Mouse (Mus musculus) left cerebral cortex, adult 18-20 months (tissue): ENCODE data around the gene Tnpo3. TPM values are rescaled to one million over a fixed set of nuclear protein-coding genes. Genes with fewer than 3 reads are reported as not detected.
"Not testable (repeated sequence)": the region's sequence is repeated elsewhere in the genome, so short reads cannot be mapped to it uniquely, and the experiment has no call there.

Experiments
- DNase-seq, 2 experiments: peaks; one replicate each; pipeline ENCODE4 v3.0.0; 2021 to 2022; ENCODE audit warnings: low spot score in 2 of 2, mixed read lengths in 1 of 2
- total RNA-seq, 2 experiments: library from RNA; stranded (reverse); gene quantifications; 2 replicates each; pipeline ENCODE4 v1.2.3; 2021

Gene Tnpo3
- total RNA-seq, 2 experiments from 2014 or later = 65.1 to 73.0 TPM

- DNase-seq = no peak
Measured at GRCm38 (mm10) chr6:29622273-29622672, 12.6 kb upstream of the Tnpo3 start.

DNA sequence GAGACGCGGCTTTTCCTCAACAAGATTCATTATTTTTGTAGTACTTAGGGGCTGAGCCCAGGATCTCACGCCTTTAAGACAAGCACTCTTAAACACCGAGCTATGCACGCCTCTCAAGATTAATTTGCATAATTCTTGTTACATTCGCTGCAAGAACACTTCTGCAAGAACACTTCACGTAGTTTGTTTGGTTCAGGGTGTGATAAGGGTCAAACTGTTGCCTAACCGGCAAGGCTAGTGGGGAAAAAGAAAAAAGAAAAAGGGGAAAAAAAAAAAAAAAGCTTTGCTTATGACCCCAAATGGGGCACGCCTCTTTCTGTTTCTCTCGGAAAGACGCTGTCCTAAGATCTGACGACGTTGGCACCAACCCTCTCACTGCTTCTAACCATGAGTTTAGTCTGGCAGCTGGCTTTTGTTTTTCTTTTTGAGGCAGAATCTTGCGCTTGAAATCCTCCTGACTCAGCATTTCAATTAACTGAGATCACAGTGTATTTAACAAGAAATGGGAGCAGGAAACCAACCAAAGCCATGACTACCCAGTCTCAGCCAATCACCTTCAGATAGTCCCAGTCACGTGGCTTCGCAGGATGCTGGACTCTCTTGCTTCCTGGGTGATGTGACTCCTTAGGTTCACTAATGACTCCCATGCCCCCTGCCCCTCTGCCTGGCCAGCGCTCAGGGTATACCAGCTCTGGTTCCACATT, 11.3 kb upstream of the Tnpo3 start:
- DNase-seq = no peak

GRCm38 (mm10) chr6:29620176-29620575, 10.5 kb upstream of the Tnpo3 start:
- DNase-seq = no peak

DNA sequence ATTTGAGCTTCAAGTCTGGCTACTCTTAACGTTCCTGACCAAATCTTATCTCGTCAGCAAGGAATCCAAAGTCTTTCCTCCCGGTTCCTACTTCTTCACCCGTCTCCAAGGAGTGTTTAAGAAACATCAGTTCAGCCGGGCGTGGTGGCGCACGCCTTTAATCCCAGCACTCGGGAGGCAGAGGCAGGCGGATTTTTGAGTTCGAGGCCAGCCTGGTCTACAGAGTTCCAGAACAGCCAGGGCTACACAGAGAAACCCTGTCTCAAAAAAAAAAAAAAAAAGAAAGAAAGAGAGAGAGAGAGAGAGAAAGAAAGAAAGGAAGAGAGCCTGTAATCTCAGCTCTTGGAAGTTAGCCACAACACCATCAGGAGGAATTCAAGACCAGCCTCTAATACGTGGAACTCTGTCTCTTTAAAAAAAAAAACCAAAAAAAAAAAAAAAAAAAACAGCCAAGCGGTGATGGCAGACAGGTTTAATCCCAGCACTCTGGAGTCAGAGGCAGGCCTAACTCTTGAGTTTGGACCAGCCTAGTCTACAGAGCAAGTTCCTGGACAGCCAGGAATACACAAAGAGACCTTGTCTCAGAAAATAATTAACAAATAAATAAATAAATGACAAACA, 443 bp upstream of the Tnpo3 start:
- DNase-seq = not testable (repeated sequence)

DNA sequence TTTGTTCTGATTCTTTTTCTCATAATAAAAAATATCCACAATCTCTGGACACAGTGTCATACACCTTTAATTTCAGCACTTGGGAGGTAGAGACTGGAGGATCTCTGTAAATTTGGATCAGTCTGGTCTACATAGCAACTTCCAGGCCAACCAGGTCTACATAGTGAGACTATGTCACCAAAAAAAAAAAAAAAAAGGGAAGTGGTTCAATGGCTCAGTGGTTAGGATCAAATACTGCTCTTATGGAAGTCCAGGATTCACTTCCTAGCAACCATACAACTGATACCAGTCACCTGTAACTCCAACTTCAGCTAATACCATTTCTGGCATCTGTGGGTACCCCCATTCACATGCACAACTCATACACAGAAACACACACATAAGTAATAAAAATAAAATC, 9.5 kb downstream of the Tnpo3 start:
- no peak for DNase-seq

- DNase-seq = no peak
Measured at GRCm38 (mm10) chr6:29595656-29596055, 14.0 kb downstream of the Tnpo3 start.

- DNase-seq = no peak
Measured at GRCm38 (mm10) chr6:29581202-29581601, 28.5 kb downstream of the Tnpo3 start.

DNA sequence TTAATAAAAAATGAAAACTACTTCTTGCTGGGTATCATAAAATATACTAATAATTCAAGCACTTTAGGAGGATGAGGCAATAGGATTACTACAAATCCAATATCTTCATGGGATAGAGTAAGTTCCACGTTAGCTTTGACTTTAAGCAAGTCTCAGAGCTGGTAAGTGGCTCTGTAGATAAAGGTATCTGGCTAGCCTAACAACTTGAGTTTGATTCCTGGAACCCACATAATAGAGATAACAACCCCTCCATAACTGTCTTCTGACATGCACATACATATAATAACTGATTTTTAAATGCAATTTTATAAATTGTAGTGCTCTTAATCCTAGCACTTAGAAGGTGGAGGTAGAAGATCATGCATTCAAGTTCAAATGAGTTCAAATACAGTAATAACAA, 28.9 kb downstream of the Tnpo3 start:
- no peak for DNase-seq

- not testable (repeated sequence) for DNase-seq
Measured at GRCm38 (mm10) chr6:29576388-29576787, 33.3 kb downstream of the Tnpo3 start.

- no peak for DNase-seq
Measured at GRCm38 (mm10) chr6:29557112-29557511, 52.6 kb downstream of the Tnpo3 start.

DNA sequence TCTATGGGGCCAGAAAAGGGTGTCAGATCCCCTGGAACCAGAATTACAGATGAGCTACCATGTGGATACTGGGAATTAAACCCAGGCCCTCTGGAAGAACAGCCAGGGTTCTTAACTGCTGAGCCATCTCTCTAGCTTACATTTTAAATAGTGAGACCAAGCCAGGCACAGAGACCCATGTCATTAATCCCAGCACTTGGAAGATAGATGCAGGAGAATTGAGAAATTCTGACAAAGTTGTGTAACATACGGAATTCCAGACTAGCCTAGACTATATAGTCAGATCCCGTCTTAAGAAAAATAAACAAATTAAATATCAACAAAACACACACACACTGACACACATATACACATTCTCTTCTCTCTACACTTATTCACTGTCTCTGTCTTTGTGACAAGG, 57.2 kb downstream of the Tnpo3 start:
- DNase-seq = no peak

GRCm38 (mm10) chr6:29548086-29548485, 61.6 kb downstream of the Tnpo3 start:
- DNase-seq = no peak

DNA sequence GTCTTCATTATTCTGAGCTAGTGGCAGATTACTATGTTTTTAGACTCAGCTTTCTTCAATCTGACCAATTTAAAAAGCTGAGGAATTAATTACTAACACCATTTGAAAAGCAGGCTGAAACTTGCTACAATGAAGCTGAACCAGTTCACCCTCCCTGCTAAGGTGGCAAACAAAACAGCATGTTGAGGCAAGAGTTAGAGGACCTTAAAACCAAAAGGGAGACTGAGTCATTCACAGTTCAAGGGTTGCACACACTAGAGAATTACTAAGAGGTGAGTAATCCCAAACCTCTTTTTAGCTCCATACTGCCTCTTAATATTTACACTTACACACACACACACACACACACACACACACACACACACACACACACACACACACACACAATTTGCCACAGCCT, 62.1 kb downstream of the Tnpo3 start:
- no peak for DNase-seq

DNA sequence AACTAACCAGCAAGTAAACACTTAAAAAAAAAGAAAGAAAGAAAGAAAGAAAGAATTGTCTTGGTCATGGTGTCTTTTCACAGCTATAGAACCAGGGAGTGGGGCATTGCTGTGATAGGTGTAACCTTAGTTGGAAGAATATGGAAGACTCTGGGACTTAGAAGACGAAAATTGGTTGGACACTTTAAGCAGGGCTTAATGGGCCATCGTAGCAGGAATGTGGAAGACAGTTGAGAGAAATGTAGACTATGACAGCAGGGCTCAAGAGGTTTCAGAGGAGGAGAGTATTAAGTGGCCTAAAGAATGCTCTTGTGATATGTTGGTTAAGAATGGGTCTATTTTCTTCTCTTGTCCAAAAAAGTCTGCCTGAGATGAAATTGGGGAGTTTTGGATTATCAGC, 64.1 kb downstream of the Tnpo3 start:
- DNase-seq = no peak

DNA sequence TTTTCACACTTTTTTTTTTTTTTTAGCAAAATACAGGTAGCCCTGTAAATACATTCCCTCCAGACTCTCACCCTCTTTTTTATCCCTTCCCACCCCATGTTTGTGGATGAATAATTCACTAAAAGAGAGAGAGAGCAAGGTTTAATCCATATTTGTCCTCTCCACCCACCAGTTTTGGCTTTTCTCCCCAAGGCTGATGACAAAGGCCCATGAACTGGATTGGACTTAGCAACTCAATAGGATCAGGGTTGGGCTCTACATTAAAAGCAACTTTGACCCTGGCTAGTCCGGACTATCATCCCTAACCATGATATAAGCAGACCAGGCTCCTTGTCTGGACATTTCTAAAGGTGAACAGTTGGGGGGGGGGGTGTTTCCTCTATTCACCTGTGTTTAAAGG, 68.7 kb downstream of the Tnpo3 start:
- no peak for DNase-seq

DNA sequence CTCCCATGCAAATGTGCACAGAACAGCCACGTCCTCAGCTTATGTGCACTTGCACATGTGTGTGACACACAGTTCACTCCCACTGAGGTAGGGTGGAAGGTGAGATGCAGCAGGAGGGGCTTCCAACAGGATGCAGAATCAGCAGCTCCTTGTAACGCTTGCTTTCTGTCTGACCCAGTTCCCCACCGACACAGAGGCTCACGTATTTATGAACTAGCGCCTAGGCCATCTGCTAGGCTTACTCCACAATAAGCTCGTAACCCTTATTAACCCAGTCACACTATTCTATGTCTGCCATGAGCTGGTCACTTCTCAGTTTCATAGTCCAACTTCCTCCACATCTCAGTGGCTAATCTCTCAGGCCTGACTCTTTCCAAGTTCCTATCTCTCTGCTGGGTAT, 69.5 kb downstream of the Tnpo3 start:
- DNase-seq = no peak

DNA sequence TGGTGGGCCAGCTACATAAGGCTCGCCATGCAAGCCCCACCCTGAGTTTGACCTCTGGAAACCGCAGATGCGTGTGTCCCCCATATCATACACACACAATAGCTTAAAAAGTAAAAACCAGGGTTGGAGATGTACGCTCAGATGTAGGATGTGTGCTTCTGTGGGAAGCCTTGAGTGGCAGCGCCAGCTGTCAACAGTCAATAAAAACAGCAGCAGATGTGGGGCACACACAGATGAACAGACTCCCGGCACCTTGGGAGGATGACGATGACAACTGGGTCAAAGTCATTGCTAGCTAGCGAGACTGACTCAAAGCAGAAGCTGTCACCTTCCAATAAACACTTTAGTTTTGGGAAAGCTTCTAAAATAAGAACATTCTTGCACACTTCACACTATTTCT, 70.2 kb downstream of the Tnpo3 start:
- DNase-seq = no peak

GRCm38 (mm10) chr6:29537221-29537620, 72.5 kb downstream of the Tnpo3 start:
- no peak for DNase-seq

GRCm38 (mm10) chr6:29536651-29537193, 73.0 kb downstream of the Tnpo3 start:
- DNase-seq = no peak

DNA sequence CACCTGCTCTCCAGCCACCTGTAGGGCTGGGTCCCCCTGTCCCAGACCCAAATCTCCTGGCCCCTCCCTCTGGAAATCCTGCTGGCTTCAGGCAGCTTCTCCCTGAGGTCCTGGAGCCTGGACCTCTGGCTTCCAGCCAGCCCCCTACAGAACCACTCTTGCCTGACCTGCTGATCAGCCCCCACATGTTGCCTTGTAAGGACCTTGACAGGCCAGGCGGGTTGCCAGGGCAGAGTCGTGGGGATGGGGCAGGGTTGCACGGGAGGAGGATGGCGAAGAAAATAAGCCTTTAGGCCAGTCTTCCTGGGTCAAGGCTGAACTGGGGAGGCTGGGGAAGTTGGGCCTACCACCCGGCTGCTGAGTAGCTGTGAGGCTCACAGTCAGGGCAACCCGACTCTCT, 74.4 kb downstream of the Tnpo3 start:
- DNase-seq = no peak

DNA sequence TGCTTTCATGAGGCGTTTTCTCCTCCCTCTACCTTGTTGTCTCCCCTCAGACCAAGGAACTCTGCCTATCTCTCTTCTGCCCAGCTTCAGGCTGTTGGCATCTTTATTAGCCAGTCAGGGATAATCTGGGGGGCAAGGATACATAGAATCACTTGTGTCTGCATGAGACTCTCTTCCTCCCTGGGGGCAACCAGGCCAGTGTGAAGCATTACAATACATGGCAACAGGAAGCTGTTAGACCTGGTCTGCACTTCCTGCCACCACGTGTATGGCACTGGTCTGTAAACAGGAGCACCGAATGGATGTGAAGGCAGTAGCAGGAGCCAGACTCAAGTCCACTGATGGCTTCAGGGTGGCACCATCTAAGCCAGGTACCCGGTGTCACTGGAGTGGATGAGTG, 79.6 kb downstream of the Tnpo3 start:
- no peak for DNase-seq

DNA sequence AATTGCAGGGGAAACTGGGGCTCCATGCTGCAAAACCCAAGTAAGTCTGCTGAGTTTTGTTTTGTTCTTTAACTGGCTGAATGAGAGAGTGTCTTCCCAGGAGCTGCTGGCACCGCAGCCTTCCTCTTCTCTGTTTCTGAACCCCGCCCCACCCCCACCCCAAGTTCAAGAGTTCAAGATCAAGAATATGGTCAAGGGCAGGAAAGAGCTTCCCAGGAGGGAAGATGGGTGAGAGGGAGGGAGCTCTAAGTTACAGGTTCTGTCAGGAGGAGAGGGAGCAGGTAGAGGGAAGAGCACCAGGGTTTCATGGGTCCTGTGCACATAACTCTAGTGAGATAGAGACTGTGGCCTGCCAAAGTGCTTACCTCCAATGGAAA, 80.3 kb downstream of the Tnpo3 start:
- no peak for DNase-seq
